Mouse (Mus musculus) thymus, postnatal 25 days (tissue): ENCODE measurements around the gene Cyp2b19.
A peak's percentile ranks its signal among the peaks of the same experiment; 100 is the strongest.
"Not testable (repeated sequence)": the region's sequence is repeated elsewhere in the genome, so short reads cannot be mapped to it uniquely, and the experiment has no call there.

ENCODE experiments used
- DNase-seq: peaks from one replicate; pipeline ENCODE4 v3.0.0; 2022

Gene Cyp2b19

GRCm38 (mm10) chr7:26756842-26757241, at the start of gene Cyp2b19:
Gene Cyp2b19, plus strand, starts transcription at chr7:26757142.
- DNase-seq: no peak

GRCm38 (mm10) chr7:26711061-26711460, 45.9 kb upstream of the Cyp2b19 start:
- no peak for DNase-seq

DNA sequence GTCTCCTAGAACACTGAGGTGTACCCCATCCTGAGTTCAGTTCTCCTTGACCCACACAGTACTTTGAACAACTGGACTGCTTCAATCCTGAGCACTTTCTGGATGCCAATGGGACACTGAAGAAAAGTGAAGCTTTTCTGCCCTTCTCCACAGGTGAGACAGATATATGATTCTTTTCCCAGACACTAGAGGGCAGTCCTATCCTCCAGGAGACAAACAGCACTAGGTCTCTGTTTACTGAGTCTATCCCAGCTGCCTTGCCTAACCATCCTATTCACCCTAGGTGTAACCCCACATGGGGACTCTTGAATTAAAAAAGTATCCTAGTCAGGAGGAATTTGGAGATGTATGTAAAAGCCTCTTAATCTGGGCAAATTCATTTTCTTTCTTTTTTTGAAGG, 18.0 kb upstream of the Cyp2b19 start:
- DNase-seq: no peak

- DNase-seq: no peak
Measured at GRCm38 (mm10) chr7:26743948-26744347, 13.0 kb upstream of the Cyp2b19 start.

- DNase-seq: no peak
Measured at GRCm38 (mm10) chr7:26745486-26745885, 11.5 kb upstream of the Cyp2b19 start.

DNA sequence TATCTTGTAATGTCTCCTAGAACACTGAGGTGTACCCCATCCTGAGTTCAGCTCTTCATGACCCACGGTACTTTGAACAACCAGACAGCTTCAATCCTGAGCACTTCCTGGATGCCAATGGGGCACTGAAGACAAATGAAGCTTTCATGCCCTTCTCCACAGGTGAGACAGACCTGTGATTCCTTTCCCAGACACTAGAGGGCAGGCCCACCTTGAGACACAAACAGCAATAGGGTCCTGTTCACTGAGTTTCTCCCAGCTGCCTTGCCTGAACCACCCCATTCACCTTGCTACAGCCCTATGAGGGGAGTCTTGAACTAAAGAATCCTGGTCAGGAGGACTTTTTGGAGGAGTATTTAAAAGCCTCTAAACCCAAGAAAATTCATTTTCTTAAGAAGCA, 10.1 kb downstream of the Cyp2b19 start:
- DNase-seq: no peak

DNA sequence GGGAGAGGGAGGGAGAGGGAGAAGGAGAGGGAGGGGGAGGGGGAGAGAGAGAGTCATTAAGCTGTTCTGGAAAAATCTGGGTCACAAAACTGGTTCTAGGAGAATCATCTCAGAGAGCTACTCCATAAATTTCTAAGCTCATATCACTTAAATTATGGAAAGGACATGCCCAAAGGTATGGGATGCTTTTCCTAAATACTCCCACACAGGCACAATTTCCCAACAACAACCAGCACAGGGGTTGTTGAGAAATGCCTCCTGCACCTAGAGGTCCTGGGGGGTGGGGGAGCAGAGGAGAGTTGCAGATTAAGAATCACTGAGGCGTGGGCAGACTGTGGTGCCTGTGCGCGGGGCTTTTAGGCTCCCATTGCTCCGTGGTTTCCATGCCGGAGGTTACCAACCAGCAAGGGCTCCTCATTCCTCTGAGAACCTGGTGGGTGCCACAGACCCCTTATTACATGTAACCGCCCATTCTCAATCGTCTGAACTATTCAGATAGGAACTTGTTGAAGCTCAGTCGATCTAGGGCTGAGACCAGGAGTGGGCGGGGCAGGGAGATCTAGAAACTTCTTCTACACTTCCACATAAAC, 13.0 kb downstream of the Cyp2b19 start:
- DNase-seq: no peak

GRCm38 (mm10) chr7:26772866-26773586, 16.1 kb downstream of the Cyp2b19 start:
- DNase-seq: no peak

DNA sequence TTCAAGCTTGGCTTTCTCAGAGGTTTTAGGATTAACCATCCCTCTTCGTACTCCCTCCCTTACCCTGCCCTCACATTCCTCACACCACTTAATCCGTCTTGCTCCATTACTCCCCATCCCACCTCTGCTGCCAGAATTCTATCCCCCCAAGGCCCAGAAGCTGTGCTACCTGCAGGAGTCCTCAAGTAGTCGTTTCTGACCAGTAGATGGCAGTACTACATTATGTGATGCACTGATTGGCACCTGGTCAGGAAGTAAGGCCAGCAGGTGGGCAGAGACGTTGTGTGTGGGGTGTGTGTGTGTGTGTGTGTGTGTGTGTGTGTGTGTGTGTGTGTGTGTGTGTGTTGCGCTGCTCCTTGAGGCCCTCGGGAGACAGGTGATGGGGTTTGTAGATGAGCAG, 18.9 kb downstream of the Cyp2b19 start:
- DNase-seq: no peak

DNA sequence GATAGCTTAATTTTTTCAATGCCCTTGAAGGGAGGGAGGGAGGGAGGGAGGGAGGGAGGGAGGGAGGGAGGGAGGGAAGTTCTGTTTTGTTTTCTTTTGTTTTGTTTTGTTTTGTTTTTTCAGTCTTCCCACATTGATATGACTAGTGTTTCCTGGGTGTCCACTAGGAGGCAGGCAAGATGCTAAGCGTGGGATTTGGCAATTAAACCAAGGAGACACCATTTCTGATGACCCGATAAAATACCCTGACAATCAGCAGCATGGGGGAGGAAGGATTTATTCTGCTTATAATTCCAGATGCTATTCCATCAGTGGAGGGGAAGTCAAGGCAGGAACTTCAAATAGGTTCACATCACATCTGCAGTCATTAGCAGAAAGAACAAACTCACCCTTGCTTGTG, 20.9 kb downstream of the Cyp2b19 start:
- no peak for DNase-seq

DNA sequence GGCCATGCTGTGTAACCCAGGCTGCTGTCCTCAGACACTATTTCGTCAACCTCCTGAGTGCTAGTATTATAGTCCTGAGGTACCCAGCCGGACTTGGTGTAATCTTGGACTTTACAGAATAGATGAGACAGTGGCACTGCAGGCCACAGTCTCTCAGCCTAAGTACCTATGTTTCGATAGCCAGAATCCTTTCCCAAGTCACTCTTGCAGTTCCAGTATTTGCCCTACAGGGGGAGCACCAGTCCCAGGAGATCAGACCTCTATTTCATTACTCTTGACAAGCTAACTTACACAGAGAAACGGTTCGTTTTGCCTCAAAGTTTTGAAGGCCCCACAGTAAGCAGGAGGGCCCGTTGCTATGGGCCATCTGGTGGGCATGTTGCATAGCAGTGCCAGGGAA, 21.5 kb downstream of the Cyp2b19 start:
- DNase-seq: peak; percentile 1

- DNase-seq: no peak
Measured at GRCm38 (mm10) chr7:26779799-26780416, 23.0 kb downstream of the Cyp2b19 start.

GRCm38 (mm10) chr7:26780510-26780909, 23.6 kb downstream of the Cyp2b19 start:
- no peak for DNase-seq

- DNase-seq: no peak
Measured at GRCm38 (mm10) chr7:26780998-26781766, 24.2 kb downstream of the Cyp2b19 start.

GRCm38 (mm10) chr7:26781767-26782131, 24.8 kb downstream of the Cyp2b19 start:
- no peak for DNase-seq

DNA sequence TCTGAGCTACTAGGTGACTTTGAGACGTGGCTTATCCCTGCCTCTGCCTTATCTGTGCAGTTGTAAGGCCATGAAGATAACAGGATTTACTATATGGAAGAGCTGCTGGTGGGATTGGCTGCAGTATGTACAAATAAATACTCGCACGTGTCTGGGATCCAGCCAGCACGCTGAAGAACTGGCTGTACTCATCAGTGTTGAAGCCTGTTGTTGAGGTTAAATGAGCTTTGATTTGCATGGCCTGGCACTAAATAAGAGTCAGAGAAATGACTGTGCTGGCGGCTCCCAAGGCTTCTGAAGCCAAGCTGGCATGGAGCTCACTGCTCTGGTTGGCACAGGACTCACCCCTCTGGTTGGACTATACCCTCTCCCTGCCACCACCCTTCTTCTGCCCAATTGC, 26.2 kb downstream of the Cyp2b19 start:
- DNase-seq: no peak

DNA sequence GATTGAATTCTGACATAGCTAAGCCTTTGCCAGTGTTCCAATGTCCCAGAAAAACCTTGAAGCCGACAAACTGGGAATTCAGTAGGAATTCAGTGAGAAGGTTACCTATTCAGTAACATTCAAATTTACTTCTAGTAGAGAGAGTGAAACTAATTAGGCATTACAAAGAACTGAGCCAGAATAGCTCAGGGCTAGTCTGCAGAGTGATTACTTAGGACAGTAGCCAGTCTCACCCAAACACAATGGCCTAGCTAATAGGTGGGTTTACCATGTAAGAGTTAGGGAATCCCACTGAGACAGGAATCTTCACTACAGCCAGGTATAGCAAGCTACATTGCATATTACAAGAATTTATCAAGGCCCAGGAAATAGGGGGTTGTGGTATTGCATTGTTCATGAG, 29.1 kb downstream of the Cyp2b19 start:
- DNase-seq: not testable (repeated sequence)

GRCm38 (mm10) chr7:26789984-26790383, 33.0 kb downstream of the Cyp2b19 start:
- DNase-seq: no peak

DNA sequence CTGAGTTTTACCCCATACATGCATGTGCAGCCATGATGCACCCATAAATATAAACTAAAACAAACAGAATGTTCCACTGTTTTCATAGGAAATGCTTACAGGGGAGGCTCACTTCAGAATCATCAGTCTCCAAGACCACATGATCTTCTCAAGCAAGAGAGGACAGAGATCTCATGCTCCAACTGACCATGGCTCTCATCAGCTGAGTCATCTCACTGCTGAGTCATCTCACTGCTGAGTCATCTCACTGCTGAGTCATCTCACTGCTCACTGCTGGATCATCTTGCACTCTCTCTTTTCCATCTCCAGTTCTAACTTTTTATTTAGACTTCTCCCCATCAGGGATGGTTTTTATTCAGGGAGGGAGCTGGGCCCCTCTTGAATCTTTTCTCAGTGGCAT, 43.2 kb downstream of the Cyp2b19 start:
- no peak for DNase-seq

DNA sequence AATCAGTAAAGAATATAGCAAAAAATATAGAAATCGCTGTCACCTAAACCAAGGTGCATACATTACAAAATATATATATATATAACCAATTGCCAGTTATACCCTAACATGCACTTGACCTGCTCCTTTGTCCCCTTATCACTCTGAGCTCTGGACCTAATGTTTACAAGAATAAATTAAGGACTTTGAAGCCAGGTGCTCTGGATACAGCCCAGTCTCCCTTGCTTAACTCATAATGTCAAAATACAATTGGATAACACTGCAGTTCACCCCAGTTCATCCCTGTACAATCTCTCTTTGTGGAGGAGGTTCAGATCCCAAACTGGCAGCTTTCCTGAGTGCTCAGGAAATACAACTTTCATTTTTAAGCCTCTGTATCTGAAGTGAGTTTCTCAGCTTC, 44.1 kb downstream of the Cyp2b19 start:
- no peak for DNase-seq

DNA sequence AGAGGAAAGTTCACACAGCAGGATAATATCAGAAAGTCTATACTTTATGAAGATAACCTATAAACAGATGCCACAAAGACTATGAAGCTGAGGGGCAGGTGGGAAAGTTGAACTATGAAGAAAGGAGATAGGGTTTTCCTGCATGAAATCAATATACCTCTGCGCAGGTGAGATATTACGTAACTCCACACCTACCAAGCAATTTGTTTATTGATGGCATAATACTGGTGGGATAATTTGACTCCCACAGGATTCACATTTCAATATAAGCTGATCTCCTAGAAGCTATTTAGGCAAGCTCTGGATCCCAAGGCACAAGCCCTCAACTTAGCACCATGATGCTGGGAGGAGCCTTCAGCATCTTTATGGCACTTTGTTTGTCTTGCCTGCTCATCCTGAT, 51.6 kb downstream of the Cyp2b19 start, which contains the start of gene Cyp2g1:
Gene Cyp2g1 (plus strand): TSS at position 301 of the 400 bp plus-strand sequence.
- DNase-seq: no peak
